Mouse (Mus musculus) gastrocnemius, postnatal 4 days (tissue): Measurements from ENCODE around the gene Cgn. TPM values are rescaled to one million over a fixed set of nuclear protein-coding genes. Genes with fewer than 3 reads are reported as not detected.

Experiments
- total RNA-seq, 2 experiments: library from RNA; stranded (reverse); gene quantifications; 2 replicates each; pipeline ENCODE4 v1.2.3; 2021

The Cgn gene
- total RNA-seq, 2 experiments from 2014 or later = 0.61 to 0.88 TPM

Other genes with a start within 250 kb of the Cgn start
- gene Snx27, start 203.8 kb downstream of the Cgn start, total RNA-seq = 10 to 100 TPM; 37.9 to 40.2 TPM
- gene Gm10972, start 143.4 kb downstream of the Cgn start, total RNA-seq = not detected
- 1 to 10 TPM; 1.6 to 1.8 TPM for gene Tuft1, start 127.6 kb downstream of the Cgn start, total RNA-seq
- gene Selenbp2, start 92.9 kb downstream of the Cgn start, total RNA-seq = 1 to 10 TPM; 1.6 to 2.4 TPM
- gene Pogz, start 51.1 kb upstream of the Cgn start, total RNA-seq = 10 to 100 TPM; 38.4 to 39.2 TPM
- gene Psmb4, start 100.5 kb upstream of the Cgn start, total RNA-seq = 100 to 1,000 TPM; 330 to 360 TPM
- 10 to 100 TPM; 14.8 to 15.4 TPM for gene Selenbp1, start 146.6 kb upstream of the Cgn start, total RNA-seq
- 10 to 100 TPM; 14.7 to 16.8 TPM for gene Rfx5, start 167.6 kb upstream of the Cgn start, total RNA-seq
- gene Pi4kb, start 188.2 kb upstream of the Cgn start, total RNA-seq = 10 to 100 TPM; 47.5 to 49.3 TPM
- 10 to 100 TPM; 29.6 to 34.7 TPM for gene Zfp687, start 229.0 kb upstream of the Cgn start, total RNA-seq